12 mouse cellular contexts compared by ENCODE assay signal in the genomic region with DNA sequence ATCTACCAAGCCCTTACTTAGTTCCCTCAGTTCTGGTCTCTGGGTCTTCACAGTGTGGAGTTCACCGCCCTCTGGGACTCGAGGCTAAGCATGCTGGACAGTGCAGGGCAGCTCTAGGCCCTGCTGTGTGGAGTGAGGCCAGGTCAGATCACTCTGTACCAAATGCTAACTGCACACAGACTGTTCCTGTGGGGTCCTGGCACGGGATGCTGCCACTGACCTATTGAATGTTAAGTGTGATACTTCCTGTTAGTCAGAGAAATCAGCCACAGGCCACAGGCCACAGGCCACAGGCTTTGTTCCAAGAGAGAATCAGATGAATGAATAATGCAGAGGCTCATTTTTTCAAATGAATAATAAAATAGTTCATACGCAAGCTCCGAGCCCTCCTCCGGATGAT.
DNase-seq lines count a peak whose midpoint lies in the region; ATAC-seq and TF ChIP-seq lines count a peak whose summit lies in the region.
"Had no signal": no experiment of that assay in that cellular context is flagged by ENCODE, and none has a peak within 500 bp of the region (broad histone marks: within the 10 kb centered on the region; RNA-seq: fewer than 3 reads in every experiment).

No protein-coding gene starts in this region.

- H3K27ac ChIP-seq in lung, embryonic 14.5 days (ENCODE audit: low read depth), result no peak overlapping the region
- no peak overlapping the region for H3K27ac ChIP-seq in neural tube, embryonic 15.5 days (replicated peaks)
- H3K27ac ChIP-seq: limb, embryonic 15.5 days had no signal

- 62% methylated on average over 6 of the region's 6 CpGs for WGBS in lung, embryonic 14.5 days
- WGBS in neural tube, embryonic 15.5 days, result 64% methylated on average over 6 of the region's 6 CpGs

- ATAC-seq in lung, embryonic 14.5 days (ENCODE audit: insufficient read depth), result no peak
- no peak for ATAC-seq in neural tube, embryonic 15.5 days (ENCODE audit: low FRiP score)
- ATAC-seq: intestine, postnatal 0 days had no signal

- no peak overlapping the region for H3K4me2 ChIP-seq in lung, embryonic 14.5 days
- H3K4me2 ChIP-seq in neural tube, embryonic 15.5 days, result no peak overlapping the region
- H3K4me2 ChIP-seq: limb, embryonic 15.5 days had no signal

- TF ChIP-seq CTCF in lung, embryonic 14.5 days (IDR thresholded peaks at IDR 0.05; ENCODE audit: low read depth), result no peak

- H3K4me3 ChIP-seq in lung, embryonic 14.5 days (ENCODE audit: low read depth, low read length), result no peak overlapping the region
- no peak overlapping the region for H3K4me3 ChIP-seq in neural tube, embryonic 15.5 days (replicated peaks)
- H3K4me3 ChIP-seq: erythroblast, embryonic 14.5 days; layer of hippocampus, adult 2 months; limb, embryonic 15.5 days had no signal

- no peaks in the 10 kb centered on the region for H3K27me3 ChIP-seq in lung, embryonic 14.5 days (ENCODE audit: insufficient read depth, low read length)
- H3K27me3 ChIP-seq in neural tube, embryonic 15.5 days (replicated peaks), result no peaks in the 10 kb centered on the region
- H3K27me3 ChIP-seq: limb, embryonic 15.5 days had no signal

- peak; percentile 54 for DNase-seq in left cerebral cortex, postnatal 4 days
- DNase-seq in left cerebral cortex, postnatal 25 days (ENCODE audit: low spot score in 2 of 2), result no peak
- peak; percentile 81 to 88 for DNase-seq in cerebellum, postnatal 10 days
- DNase-seq in lung, embryonic 14.5 days, result peak; percentile 14
- DNase-seq in testis, postnatal 10 days (ENCODE audit: low spot score), result peak; percentile 47
- DNase-seq in adipocyte (ENCODE audit: low spot score), result no peak
- DNase-seq in heart, postnatal 36 days, result no peak

- H3K9ac ChIP-seq in lung, embryonic 14.5 days, result no peak overlapping the region
- H3K9ac ChIP-seq in neural tube, embryonic 15.5 days (replicated peaks), result no peak overlapping the region
- H3K9ac ChIP-seq: limb, embryonic 15.5 days had no signal

- H3K4me1 ChIP-seq in lung, embryonic 14.5 days (ENCODE audit: insufficient read depth), result no peaks in the 10 kb centered on the region
- H3K4me1 ChIP-seq in neural tube, embryonic 15.5 days, result peaks cover 34% of the 10 kb centered on the region

- H3K36me3 ChIP-seq in lung, embryonic 14.5 days (ENCODE audit: insufficient read depth), result no peaks in the 10 kb centered on the region
- no peaks in the 10 kb centered on the region for H3K36me3 ChIP-seq in neural tube, embryonic 15.5 days
- H3K36me3 ChIP-seq: limb, embryonic 15.5 days had no signal

- intact Hi-C loops in left cerebral cortex, postnatal 4 days (cut with DNase I), result no loop called here
- intact Hi-C loops in left cerebral cortex, postnatal 25 days (cut with DNase I), result no loop called here
- intact Hi-C loops in heart, postnatal 36 days (cut with DNase I), result no loop called here

- H3K9me3 ChIP-seq in lung, embryonic 14.5 days (ENCODE audit: low read depth, low read length), result no peaks in the 10 kb centered on the region
- H3K9me3 ChIP-seq in neural tube, embryonic 15.5 days (replicated peaks), result no peaks in the 10 kb centered on the region
- H3K9me3 ChIP-seq: limb, embryonic 15.5 days had no signal

Comparison
In these comparisons a context has a peak if more than half of its experiments do, and no peak if none do; other contexts are left out.
1. DNase-seq: peak in left cerebral cortex, postnatal 4 days (single experiment), cerebellum, postnatal 10 days (2 of 2), lung, embryonic 14.5 days (single experiment) and testis, postnatal 10 days (single experiment); none in left cerebral cortex, postnatal 25 days (0 of 2), adipocyte (single experiment) and heart, postnatal 36 days (0 of 2).